In the genomic region with DNA sequence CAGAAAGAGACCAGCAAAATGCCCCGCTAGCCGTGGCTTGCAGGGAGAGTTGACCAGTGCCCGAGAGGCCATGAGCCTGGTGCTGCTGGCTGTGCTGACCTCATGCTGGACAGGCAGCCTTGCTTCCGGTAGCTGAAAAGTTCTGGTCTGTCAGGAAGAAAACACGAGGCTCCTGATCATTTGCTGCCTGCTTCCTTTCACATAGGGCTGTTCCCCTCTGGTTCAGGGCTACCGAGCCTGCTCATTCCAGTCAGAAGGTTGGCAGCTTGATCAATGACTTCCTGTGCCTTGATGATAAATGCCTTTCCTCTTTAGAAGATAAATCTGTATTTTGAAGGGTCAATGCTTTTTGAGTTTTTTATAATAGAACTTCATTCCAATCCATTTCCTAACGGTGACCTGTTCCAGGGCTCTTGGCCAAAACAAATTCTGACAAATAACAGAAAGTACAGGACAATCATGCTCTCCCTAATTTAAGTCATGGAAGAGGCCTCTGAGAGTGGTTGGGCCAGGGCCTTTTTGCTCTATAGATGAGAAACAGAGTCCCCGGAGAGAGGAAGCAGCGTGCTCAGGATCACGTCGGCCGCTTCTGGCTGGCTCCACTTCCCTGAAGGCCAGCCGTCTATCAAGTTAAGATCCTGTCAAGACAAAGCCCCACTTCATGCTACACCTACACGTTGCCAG, we compare ENCODE assay signal across 9 mouse cellular contexts. TPM values are rescaled to one million over a fixed set of nuclear protein-coding genes. Genes with fewer than 3 reads are reported as not detected.
DNase-seq lines count a peak whose midpoint lies in the region; ATAC-seq and TF ChIP-seq lines count a peak whose summit lies in the region.
"Had no signal": no experiment of that assay in that cellular context is flagged by ENCODE, and none has a peak within 500 bp of the region (broad histone marks: within the 10 kb centered on the region; RNA-seq: fewer than 3 reads in every experiment).

No protein-coding gene starts in this region.

- H3K27me3 ChIP-seq in embryonic facial prominence, embryonic 10.5 days (replicated peaks; ENCODE audit: low read depth, poor library complexity, severe bottlenecking), result no peaks in the 10 kb centered on the region
- H3K27me3 ChIP-seq: Patski had no signal

- H3K36me3 ChIP-seq in embryonic facial prominence, embryonic 10.5 days (replicated peaks), result no peaks in the 10 kb centered on the region

- no peaks in the 10 kb centered on the region for H3K9me3 ChIP-seq in embryonic facial prominence, embryonic 10.5 days

- no peak for ATAC-seq in cerebellum, adult (ENCODE audit: insufficient number of reproducible peaks, low FRiP score, low TSS enrichment)
- ATAC-seq: Patski had no signal

- peak overlapping the region; percentile 51; the same call in 1 of the 2 replicates for H3K27ac ChIP-seq in embryonic facial prominence, embryonic 10.5 days (replicated peaks)
- no peak overlapping the region for H3K27ac ChIP-seq in layer of hippocampus, adult 2 months

- no peak for TF ChIP-seq CTCF in layer of hippocampus, adult 2 months (conservative IDR thresholded peaks at IDR 0.05)

- peaks cover 5% of the 10 kb centered on the region; the same call in 1 of the 2 replicates for H3K4me1 ChIP-seq in embryonic facial prominence, embryonic 10.5 days

- no peak overlapping the region for H3K4me3 ChIP-seq in embryonic facial prominence, embryonic 10.5 days
- no peak overlapping the region for H3K4me3 ChIP-seq in layer of hippocampus, adult 2 months

- 62% methylated on average over 14 of the region's 14 CpGs for WGBS in embryonic facial prominence, embryonic 10.5 days

- peak; percentile 40 for DNase-seq in adipocyte (ENCODE audit: low spot score)
- DNase-seq in embryonic facial prominence, embryonic 10.5 days (ENCODE audit: low spot score), result no peak
- peak; percentile 54 for DNase-seq in kidney, adult 18-20 months
- peak; percentile 63 to 79 for DNase-seq in lung, adult 18-20 months
- DNase-seq in layer of hippocampus, adult 2 months (ENCODE audit: low spot score in 2 of 2), result no peak
- no peak for DNase-seq in thymus, postnatal 10 days (ENCODE audit: low spot score in 2 of 2)
- DNase-seq in retina, embryonic 14.5 days (ENCODE audit: low spot score), result no peak

RNA-seq across cellular contexts. Expression of a gene that starts 24.7 kb away (rescaled TPM):
- 15.1 and 17.0 TPM in 2 replicates for polyA plus RNA-seq in embryonic facial prominence, embryonic 10.5 days (2016; fragmentation: Nextera tagmentation; extraction: Ambion mirVana)
- 1 to 10 TPM; 5.1 TPM for total RNA-seq in layer of hippocampus, adult 2 months (2021)
- polyA plus RNA-seq: Patski had no signal

RNA-seq across cellular contexts. Expression of a gene that starts 41.7 kb away (rescaled TPM):
- 664 and 683 TPM in 2 replicates for polyA plus RNA-seq in embryonic facial prominence, embryonic 10.5 days (2016; fragmentation: Nextera tagmentation; extraction: Ambion mirVana)
- 100 to 1,000 TPM; 437 to 445 TPM for total RNA-seq in layer of hippocampus, adult 2 months (2021)

Comparison
In these comparisons a context has a peak if more than half of its experiments do, and no peak if none do; other contexts are left out.
1. DNase-seq: peak in adipocyte (single experiment), kidney, adult 18-20 months (single experiment) and lung, adult 18-20 months (2 of 2); none in embryonic facial prominence, embryonic 10.5 days (single experiment), layer of hippocampus, adult 2 months (0 of 2), thymus, postnatal 10 days (0 of 2) and retina, embryonic 14.5 days (single experiment).